Mouse (Mus musculus) C2C12 (cell line): Measurements from ENCODE around the gene Gpatch3.

Experiments used
- CTCF ChIP-seq: IDR thresholded peaks from one replicate; pipeline ENCODE4 v1.5.1; 2011; ENCODE audit not compliant: control insufficient read depth, insufficient read depth, insufficient read length
- MYOG ChIP-seq: IDR thresholded peaks from one replicate; pipeline ENCODE4 v1.6.1; 2011; ENCODE audit not compliant: control insufficient read depth, insufficient read length; ENCODE audit errors: extremely low read depth
- USF1 ChIP-seq: IDR thresholded peaks from one replicate; pipeline ENCODE4 v1.6.1; 2011; ENCODE audit warnings: low read depth, mild to moderate bottlenecking, control low read depth, moderate library complexity

GRCm38 (mm10) chr4:133605330-133605729 is 30.8 kb downstream of the Gpatch3 start:
- TF ChIP-seq CTCF (no peak), MYOG (no peak), USF1 (no peak)
